Mouse (Mus musculus) forebrain, embryonic 14.5 days (tissue): ENCODE measurements around the gene Sh3bgrl3. TPM values are rescaled to one million over a fixed set of nuclear protein-coding genes. Genes with fewer than 3 reads are reported as not detected.

Source experiments
- ATAC-seq: fragments of 200-750 bp; cut with Nextera tagmentation; 2 replicates; pipeline ENCODE4 v1.8.0; 2017; ENCODE audit warnings: mild to moderate bottlenecking, moderate library complexity
- DNase-seq: peaks from one replicate; pipeline ENCODE4 v3.0.0-alpha.2; 2015; ENCODE audit warnings: low spot score
- H3K27ac ChIP-seq: fragments of 300-500 bp; sonication (generic); 2 replicates; pipeline ENCODE4 v1.5.1; 2014; ENCODE audit warnings: low read depth, mild to moderate bottlenecking, control low read depth, low read length, moderate library complexity
- H3K27me3 ChIP-seq: fragments of 300-500 bp; sonication (generic); replicated peaks from 2 replicates; pipeline ENCODE4 v1.6.1; 2014; ENCODE audit warnings: low read length, control low read depth, mixed read lengths; ENCODE audit not compliant: control insufficient read depth, insufficient read depth
- H3K36me3 ChIP-seq: fragments of 300-500 bp; sonication (generic); 2 replicates; pipeline ENCODE4 v1.6.1; 2014; ENCODE audit warnings: low read length, control low read depth; ENCODE audit not compliant: control insufficient read depth, insufficient read depth
- H3K4me1 ChIP-seq: fragments of 300-500 bp; sonication (generic); 2 replicates; pipeline ENCODE4 v1.6.1; 2014; ENCODE audit warnings: antibody characterized with exemption, low read length, control low read depth; ENCODE audit not compliant: control insufficient read depth, insufficient read depth
- H3K4me2 ChIP-seq: fragments of 300-500 bp; sonication (generic); 2 replicates; pipeline ENCODE4 v1.6.1; 2014; ENCODE audit warnings: mild to moderate bottlenecking, control low read depth, low read length
- H3K4me3 ChIP-seq: fragments of 300-500 bp; sonication (generic); 2 replicates; pipeline ENCODE4 v1.5.1; 2014; ENCODE audit warnings: low read depth, low read length, control low read depth
- H3K9ac ChIP-seq: fragments of 300-500 bp; sonication (generic); 2 replicates; pipeline ENCODE4 v1.6.1; 2014; ENCODE audit warnings: mild to moderate bottlenecking, low read length, control low read depth, moderate library complexity
- H3K9me3 ChIP-seq: fragments of 300-500 bp; sonication (generic); replicated peaks from 2 replicates; pipeline ENCODE4 v1.6.1; 2016; ENCODE audit warnings: low read length, control low read depth, mixed read lengths; ENCODE audit not compliant: control insufficient read depth
- WGBS: fragments of 180-500 bp; shearing (Covaris S2); extraction: QIAGEN DNeasy Blood & Tissue Kit; methylation state at CpG from one replicate; pipeline ENCODE4 v1.1.7; 2014; 5-methylcytosine and 5-hydroxymethylcytosine counted together
- polyA plus RNA-seq: library from polyadenylated mRNA; unstranded; fragments of >200 nt; fragmentation: Nextera tagmentation; extraction: Ambion mirVana; gene quantifications from 2 replicates; pipeline ENCODE4 v1.2.1, GENCODE M21; 2014

Gene Sh3bgrl3
- polyA plus RNA-seq, 1 experiment from 2014 or later = 372 TPM

DNA sequence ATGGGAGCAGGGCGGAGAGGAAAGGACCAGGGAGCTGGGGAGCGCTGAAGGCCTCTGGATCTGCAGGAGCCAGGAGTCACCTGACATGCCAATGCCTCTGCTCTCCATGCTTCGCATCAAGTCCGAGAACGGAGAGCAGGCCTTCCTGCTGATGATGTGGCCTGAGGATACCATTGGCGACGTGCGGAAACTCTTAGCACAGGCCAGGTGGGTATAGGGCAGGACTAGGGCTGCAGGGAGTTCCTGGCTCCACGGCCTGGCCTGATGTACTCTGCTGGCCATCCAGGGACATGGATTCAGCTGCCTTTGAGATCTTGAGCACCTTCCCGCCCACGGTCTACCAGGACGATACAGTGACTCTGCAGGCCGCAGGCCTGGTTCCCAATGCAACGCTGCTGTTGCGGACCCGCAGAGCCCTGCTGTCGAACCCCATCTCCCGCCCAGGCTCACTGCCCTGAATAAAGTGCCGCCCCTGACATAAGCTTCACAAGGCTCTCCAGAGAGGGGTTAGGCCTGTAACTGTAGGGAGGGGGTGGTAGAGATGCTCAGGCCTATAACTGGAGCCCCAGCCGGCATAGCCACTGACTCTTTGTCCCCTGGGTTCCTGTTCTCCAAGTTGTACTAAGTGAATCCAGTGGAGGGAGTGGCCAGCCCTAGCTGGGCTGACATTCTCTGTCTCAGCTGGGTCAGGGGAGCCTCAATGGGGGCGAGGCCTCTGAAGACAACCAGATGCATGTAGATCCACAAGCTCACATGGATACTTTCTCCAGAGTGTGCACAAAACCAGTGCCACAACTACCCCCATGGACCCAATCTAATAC, 2.1 kb downstream of the Sh3bgrl3 start:
- Histone ChIP-seq H3K4me3 (no peak overlapping the region), H3K36me3 (peaks cover 12% of the 10 kb centered on the region), H3K4me1 (peaks cover 10% of the 10 kb centered on the region), H3K27me3 (no peaks in the 10 kb centered on the region), H3K9me3 (no peaks in the 10 kb centered on the region), H3K9ac (0 out of 2 replicates have a peak overlapping the region, but pooled peaks have one; percentile 88), H3K27ac (no peak overlapping the region), H3K4me2 (no peak overlapping the region)
- no peak for ATAC-seq
- DNase-seq = no peak
- 86% methylated on average over 21 of the region's 21 CpGs for WGBS

DNA sequence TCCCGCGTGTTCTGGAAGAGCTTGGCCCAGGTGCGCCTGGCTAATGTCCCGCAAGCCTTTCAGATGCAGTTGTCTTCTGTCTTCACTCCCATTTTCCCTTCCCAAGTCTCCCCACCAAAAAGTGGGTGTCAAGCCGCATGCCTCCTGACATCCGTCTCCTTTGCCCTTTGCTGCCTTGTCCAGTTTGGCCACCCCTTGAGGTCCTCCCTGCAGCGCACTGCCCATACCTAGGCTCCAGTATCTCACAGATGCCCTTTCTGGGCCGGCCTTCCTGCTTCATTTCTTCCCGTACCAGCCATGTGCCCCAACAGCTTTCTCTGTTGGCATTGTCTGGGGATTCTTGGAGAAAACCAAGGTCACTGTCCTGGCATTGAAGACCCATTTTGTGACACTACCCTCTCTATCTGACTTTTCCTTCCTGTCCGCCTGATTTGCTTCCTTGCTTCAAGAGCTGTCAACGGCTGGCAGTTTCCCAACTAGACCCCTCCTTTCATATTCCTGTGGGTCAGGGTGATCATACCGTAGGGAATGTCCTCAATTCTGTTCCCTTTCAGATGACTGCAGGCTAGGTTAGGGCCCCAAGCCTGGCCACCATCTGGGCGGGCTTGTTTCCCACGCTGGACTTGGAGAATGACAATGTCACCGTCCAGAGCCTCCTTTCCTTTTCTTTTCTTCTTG, 3.1 kb downstream of the Sh3bgrl3 start:
- H3K4me1 ChIP-seq = peaks cover 10% of the 10 kb centered on the region
- H3K27ac ChIP-seq = no peak overlapping the region
- H3K9ac ChIP-seq = no peak overlapping the region
- DNase-seq = no peak
- H3K27me3 ChIP-seq = no peaks in the 10 kb centered on the region
- WGBS = 89% methylated on average over 15 of the region's 15 CpGs
- no peaks in the 10 kb centered on the region for H3K9me3 ChIP-seq
- H3K36me3 ChIP-seq = peaks cover 2% of the 10 kb centered on the region; the same call in 1 of the 2 replicates
- H3K4me3 ChIP-seq = no peak overlapping the region
- ATAC-seq = no peak
- H3K4me2 ChIP-seq = no peak overlapping the region

DNA sequence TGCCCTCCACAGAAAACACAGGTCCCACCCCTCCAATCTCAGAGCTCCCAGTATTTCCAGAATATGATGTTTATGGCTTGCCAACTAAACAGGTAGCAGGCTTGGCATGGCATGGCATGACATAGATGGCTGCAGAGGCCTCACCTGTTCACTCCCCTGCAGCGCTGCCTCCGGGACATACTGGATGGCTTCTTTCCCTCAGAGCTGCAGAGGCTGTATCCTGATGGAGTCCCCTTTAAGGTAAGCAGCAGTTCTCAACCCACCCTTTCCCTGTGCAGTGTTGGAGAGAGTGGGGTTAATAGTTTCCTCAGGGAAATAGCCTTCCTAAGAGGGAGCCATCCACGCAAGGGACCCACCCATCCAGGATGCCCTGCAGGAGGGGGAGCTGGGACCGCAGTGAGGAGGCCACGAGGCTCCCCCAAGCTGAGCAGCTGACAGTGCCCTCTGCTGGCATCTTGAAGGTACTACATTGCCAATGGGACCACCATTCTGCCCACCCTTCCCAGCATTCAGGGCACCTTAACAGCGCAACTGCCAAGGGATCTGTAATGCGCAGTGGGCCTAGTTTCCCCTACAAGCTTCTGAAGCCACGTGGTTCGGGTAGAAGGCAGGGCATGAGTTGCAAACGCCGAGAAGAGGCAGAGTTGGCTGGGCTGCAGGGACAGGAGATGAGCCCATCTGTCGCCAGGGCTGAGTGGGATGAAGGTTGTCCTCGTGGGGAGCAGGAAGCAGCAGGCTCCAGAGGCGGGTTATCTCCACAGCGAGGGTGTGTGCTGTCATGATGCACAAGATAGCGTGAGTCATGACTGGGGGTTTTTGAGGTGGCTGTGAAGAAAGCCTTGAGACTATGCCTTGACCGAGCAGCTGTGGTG, 4.7 kb downstream of the Sh3bgrl3 start:
- H3K4me3 ChIP-seq = no peak overlapping the region
- H3K36me3 ChIP-seq = no peaks in the 10 kb centered on the region
- peaks cover 7% of the 10 kb centered on the region for H3K4me1 ChIP-seq
- H3K9me3 ChIP-seq = no peaks in the 10 kb centered on the region
- no peak overlapping the region for H3K9ac ChIP-seq
- H3K4me2 ChIP-seq = no peak overlapping the region
- DNase-seq (peak; percentile 71), ATAC-seq (0 out of 2 replicates have a peak, but pooled peaks have one; percentile 29)
- WGBS = 29% methylated on average over 17 of the region's 17 CpGs
- no peak overlapping the region for H3K27ac ChIP-seq
- no peaks in the 10 kb centered on the region for H3K27me3 ChIP-seq

DNA sequence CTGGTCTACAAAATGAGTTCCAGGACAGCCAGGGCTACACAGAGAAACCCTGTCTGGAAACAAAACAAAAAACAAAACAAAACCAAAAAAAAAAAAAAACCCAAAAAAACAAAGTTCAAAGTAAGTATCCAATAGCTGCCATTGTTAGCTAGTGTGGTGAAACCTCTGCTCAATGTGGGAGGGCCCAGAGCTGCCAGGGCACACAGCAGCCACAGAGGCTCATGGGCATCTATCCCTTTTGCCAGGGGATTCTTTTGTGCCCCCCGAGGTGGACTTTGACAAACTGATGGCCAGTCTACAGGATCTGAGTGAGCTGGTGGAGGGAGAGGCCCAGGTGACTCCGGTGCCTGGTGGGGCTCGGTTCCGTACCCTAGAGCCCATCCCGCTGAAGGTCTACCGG, 5.4 kb downstream of the Sh3bgrl3 start:
- H3K4me1 ChIP-seq = peaks cover 6% of the 10 kb centered on the region
- no peak for DNase-seq
- 94% methylated on average over 6 of the region's 6 CpGs for WGBS
- no peak overlapping the region for H3K4me2 ChIP-seq
- no peak overlapping the region for H3K27ac ChIP-seq
- no peak overlapping the region for H3K9ac ChIP-seq
- H3K4me3 ChIP-seq = no peak overlapping the region
- H3K36me3 ChIP-seq = no peaks in the 10 kb centered on the region
- no peaks in the 10 kb centered on the region for H3K27me3 ChIP-seq
- no peak for ATAC-seq
- H3K9me3 ChIP-seq = no peaks in the 10 kb centered on the region

DNA sequence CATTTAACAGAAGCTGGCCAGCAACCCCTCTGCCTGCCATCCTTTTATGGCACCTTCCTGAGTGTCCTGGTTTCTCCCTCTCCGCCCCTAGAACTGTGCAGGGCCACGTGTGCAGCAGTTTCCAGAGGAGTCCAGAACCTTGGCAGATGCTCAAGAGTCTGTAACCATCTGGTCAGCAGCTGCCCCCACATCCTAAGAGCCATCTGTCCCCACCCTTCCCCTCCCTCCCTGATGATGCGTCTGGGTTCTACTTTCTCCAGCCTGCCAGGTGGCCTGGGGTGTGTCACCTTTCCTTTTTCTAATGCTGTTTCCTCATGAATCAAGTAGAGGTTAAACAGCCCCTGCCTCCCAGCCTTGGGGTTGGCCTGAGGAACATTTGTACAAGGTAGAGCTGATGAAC, 6.3 kb downstream of the Sh3bgrl3 start:
- H3K9me3 ChIP-seq = no peaks in the 10 kb centered on the region
- H3K4me1 ChIP-seq = peaks cover under 1% of the 10 kb centered on the region; the same call in 1 of the 2 replicates
- H3K4me2 ChIP-seq = no peak overlapping the region
- ATAC-seq (no peak), DNase-seq (no peak)
- H3K27ac ChIP-seq = no peak overlapping the region
- no peak overlapping the region for H3K9ac ChIP-seq
- no peaks in the 10 kb centered on the region for H3K27me3 ChIP-seq
- H3K36me3 ChIP-seq = no peaks in the 10 kb centered on the region
- 55% methylated on average over 3 of the region's 3 CpGs for WGBS
- no peak overlapping the region for H3K4me3 ChIP-seq

DNA sequence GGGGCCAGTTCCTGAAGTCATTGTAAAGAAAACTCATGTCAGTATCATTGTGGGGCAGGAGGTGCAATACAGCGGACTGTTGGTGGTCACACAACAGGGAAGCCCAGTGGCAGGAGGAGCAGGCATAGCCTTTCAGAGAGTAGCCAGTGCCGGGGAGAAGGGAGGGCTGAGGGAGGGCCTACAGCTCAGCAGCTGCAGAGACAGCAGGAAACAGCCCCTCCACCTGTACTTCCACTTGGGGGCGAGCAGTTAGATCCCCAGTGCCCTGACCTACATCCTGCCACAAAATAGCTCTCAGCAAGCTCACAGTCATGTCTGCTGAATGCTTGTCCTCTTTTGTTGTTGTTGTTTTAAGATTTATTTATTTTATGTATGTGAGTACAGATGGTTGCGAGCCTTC, 7.0 kb downstream of the Sh3bgrl3 start:
- H3K9me3 ChIP-seq = no peaks in the 10 kb centered on the region
- ATAC-seq (no peak), DNase-seq (no peak)
- 52% methylated on average over 4 of the region's 4 CpGs for WGBS
- H3K4me3 ChIP-seq = no peak overlapping the region
- H3K27me3 ChIP-seq = no peaks in the 10 kb centered on the region
- no peak overlapping the region for H3K4me2 ChIP-seq
- H3K9ac ChIP-seq = no peak overlapping the region
- no peaks in the 10 kb centered on the region for H3K36me3 ChIP-seq
- no peak overlapping the region for H3K27ac ChIP-seq
- H3K4me1 ChIP-seq = no peaks in the 10 kb centered on the region

DNA sequence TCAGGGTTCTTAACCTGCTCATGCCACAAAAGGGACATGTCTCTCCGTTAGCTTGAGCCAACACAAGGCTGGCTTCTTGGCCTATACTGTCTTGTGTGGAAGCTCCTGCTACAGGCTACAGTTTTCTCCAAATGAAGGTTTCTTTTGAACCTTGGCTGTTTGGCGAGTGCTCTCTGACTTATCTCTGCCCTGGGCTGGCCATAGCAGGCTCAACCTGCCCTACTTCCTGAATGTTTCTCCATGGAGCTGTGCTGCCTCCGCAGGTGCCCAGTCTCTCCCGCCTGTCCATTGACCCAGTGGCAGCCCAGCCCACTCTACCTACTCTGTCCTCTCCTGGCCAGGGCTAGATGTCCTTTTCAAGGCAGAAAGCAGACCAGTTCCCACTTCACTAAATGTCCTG, 7.7 kb downstream of the Sh3bgrl3 start:
- Histone ChIP-seq H3K4me3 (no peak overlapping the region), H3K9me3 (no peaks in the 10 kb centered on the region), H3K4me2 (no peak overlapping the region), H3K27me3 (no peaks in the 10 kb centered on the region), H3K4me1 (no peaks in the 10 kb centered on the region), H3K9ac (no peak overlapping the region), H3K36me3 (no peaks in the 10 kb centered on the region), H3K27ac (no peak overlapping the region)
- no peak for DNase-seq
- WGBS = 80% methylated on average over 4 of the region's 4 CpGs
- ATAC-seq = no peak

DNA sequence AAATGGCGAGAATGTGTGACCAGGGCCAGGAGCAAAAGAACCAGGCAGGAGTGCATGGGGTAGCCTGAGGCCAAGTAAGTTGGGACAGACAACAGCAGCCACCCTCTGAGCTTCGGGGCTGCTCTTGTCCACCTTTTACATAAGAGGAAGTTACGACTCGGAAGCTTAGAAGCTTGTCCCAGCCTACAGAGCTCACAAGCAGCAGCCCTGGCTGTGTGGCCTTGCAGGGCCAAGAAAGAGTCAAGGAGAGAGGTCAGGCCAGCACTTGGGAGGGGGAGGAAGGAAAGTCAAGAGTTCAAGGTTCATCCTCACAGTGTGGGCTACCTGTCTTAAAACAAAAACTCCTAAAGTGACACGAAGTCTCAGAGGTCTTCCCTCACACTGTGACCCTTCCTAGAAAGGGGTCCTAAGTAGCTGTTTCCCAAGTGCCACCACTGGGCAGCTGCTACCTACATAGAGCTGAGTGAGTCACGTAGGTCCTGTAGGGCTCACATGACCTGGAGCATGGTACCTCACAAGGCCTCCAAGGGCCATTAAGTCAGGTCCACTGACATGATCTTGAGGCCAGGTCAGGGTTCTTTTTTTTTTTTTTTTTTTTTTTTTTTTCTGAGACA, 8.3 kb downstream of the Sh3bgrl3 start:
- WGBS = 91% methylated on average over 6 of the region's 6 CpGs
- no peak overlapping the region for H3K9ac ChIP-seq
- H3K27me3 ChIP-seq = no peaks in the 10 kb centered on the region
- no peaks in the 10 kb centered on the region for H3K36me3 ChIP-seq
- H3K4me2 ChIP-seq = no peak overlapping the region
- H3K4me3 ChIP-seq = no peak overlapping the region
- H3K9me3 ChIP-seq = no peaks in the 10 kb centered on the region
- no peak for DNase-seq
- no peak overlapping the region for H3K27ac ChIP-seq
- no peak for ATAC-seq
- no peaks in the 10 kb centered on the region for H3K4me1 ChIP-seq
